Mouse (Mus musculus): Measurements from ENCODE around the gene Spc24.
A peak's percentile ranks its signal among the peaks of the same experiment; 100 is the strongest.
"Not testable (repeated sequence)": the region's sequence is repeated elsewhere in the genome, so short reads cannot be mapped to it uniquely, and the experiment has no call there.

Spc24 gene

DNA sequence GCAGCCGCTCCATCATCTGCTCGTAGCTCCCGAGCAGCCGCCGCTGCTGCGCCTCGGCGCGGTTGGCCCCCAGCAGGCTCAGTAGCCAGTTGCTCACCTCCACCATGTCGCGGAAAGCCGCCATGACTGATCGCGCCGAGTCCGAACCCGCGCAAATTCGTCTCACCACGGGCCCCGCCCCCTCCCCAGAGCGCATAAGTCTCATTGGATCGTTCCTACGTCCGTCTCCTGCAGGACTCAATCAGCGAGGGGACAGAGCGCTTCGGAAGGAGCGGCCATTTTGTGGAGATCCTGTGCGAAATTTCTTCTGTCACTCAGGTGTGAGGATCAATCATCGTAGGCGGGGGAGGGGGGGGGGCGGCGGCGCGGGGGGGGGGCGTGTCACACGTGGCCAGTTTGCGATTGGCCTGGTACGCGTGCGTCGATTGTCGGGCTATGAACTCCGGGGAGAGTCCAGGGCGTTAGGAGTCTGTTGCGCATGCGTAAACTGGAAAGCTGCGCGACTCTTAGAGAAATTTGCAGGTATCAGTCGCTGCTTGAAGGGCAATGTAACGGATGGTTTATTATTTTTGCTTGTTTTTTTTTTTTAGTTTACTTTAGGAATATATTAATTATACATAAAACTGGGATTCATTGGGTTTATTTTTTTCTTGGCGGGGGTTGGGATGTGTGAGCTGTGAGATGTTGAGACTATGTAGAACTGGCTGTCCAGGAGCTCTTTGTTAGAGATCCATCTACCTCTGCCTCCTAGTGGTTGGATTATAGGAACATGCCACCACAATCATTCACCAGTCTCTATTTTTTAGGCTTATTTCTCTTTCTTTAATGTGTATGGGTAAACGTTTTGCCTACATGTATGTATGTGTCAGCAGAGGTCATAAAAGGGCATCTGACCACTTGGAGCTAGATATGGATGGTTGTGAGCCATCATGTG lies at the start of gene Spc24:
TSS of gene Spc24 (minus strand) at position 149 of the 934 bp plus-strand sequence.
- DNase-seq (ENCODE audit: low read depth in 2 of 2, low spot score in 2 of 2), result peak; percentile 93 to 95

DNA sequence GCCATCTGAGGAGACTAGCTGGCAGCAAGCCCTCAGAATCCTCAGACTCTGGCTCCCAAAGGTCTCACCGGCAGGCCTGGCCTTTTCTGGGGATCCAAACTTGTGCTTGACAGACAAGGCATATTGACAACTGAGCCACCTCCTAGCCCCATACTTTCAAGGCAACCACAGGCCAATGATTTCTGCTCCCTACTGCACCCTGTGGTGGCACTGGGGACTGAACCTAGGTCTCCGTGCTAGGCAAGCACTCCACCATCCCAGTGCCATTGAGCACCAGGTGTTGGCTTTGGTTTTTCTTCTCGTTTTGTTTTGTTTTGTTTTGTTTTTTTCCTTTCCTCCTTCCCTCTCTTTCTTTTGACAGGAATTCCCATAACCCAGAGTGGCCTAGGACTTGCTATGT lies 48.5 kb upstream of the Spc24 start:
- no peak for DNase-seq (ENCODE audit: low read depth in 2 of 2, low spot score in 2 of 2)

- no peak for DNase-seq (ENCODE audit: low read depth in 2 of 2, low spot score in 2 of 2)
Measured at GRCm38 (mm10) chr9:21806976-21807375, 46.9 kb upstream of the Spc24 start.

GRCm38 (mm10) chr9:21806363-21806762 lies 46.3 kb upstream of the Spc24 start:
- no peak for DNase-seq (ENCODE audit: low read depth in 2 of 2, low spot score in 2 of 2)

DNA sequence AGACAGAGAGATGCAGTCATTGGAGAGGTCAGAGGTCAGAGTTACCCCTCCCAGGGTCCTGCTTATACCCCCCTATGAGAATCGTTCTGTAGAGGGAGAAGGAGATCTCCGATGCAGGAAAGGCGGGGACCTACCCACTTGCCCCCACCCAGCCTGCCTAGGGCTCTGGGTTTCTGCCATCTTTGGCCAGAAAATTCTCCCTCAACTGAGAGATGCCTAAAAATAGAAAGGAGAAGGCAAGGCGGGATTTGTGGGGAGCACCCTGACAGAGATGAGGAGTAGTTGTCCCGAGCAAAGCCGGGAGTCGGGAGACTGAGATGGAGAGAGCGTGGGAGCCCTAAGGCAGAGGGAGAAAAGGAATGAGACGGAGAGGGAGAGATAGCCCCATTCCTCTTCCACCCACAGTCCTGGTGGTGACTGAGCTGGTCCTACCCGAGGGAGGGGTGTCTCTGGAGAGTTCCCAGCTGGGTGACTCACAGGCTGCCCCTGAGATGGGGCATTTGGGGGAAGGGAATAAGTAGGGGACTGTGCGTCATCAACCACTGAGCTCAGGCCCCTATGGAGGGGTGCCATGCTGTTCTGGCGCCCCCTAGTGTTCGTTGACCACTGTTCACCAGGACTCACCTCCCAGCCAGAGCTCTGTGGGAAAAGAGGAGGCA lies 44.0 kb upstream of the Spc24 start:
- peak; percentile 56 to 63 for DNase-seq (ENCODE audit: low read depth in 2 of 2, low spot score in 2 of 2)

DNA sequence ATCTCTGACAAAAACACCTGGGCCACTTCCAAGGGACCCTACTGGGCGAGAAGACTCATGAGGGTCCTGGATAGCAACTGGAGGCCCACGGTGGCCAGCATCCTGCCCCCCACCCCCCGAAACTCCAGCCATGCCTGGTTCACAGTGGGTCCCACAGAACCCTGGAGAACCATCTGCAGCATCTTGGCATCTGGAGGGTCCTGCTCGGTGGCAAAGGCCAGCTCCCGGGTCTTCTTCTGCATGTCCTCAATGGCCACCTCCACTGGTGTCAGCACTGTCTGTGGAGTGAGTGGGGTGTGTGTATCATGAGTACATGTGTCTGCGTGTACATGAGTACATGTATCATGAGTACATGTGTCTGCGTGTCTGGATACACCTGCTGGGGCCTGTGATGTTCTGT lies 41.5 kb upstream of the Spc24 start:
- no peak for DNase-seq (ENCODE audit: low read depth in 2 of 2, low spot score in 2 of 2)

DNA sequence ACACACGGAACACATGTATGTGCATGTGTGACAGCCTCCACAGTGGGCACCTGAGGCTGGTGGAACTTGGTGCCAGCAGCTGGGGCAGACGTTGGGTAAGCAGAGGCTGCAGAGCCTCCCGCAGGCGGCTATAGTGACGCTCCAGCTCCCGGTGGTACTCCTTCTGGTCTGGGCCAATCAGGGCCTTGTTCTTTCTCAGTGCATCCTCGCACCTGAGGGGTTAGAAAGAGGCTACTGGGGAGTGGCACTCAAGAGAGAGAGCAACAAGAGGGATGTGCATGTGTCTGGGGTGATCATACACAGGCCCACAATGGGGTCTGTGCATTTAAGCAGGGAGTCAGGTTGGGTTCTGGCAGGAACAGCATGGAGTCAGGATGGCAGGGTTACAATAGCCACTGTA lies 41.0 kb upstream of the Spc24 start:
- DNase-seq (ENCODE audit: low read depth in 2 of 2, low spot score in 2 of 2), result no peak

- DNase-seq (ENCODE audit: low read depth in 2 of 2, low spot score in 2 of 2), result no peak
Measured at GRCm38 (mm10) chr9:21799010-21799350, 38.9 kb upstream of the Spc24 start.

DNA sequence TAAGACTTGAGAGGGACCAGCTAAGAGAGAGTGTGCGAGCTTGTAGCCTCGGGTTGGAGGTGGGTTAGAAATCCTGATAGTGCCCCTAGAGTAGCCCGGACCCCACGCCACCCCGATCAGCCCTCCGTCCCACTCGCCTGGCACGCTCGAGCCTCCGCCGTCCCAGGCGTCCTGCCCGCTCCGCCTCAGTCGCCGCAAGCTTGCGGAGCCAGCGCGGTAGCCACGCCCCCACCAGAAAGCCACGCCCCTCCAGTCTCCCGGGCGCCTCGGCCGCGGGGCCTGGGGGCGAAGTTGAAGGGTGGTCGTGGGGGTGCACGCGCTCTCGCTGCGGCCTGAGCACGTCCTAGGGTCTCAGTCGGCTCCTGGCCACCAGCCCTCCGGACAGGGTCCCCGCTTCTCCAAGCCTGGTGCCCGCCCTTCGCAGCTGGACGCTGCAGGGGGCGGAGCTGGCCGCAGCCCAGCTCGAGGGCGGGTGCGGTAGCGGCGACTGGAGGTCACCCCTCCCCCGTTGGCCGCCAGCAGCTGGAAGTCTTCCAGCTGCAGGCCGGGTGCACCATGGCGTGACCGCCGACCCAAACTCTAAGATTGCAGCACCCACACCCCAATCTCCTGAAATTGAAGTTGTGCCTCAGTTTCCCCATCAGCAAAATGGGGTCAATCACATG lies 38.4 kb upstream of the Spc24 start, which contains the start of gene Kank2:
TSS of gene Kank2 (minus strand) at position 400 of the 665 bp plus-strand sequence.
- peak; percentile 26 to 51 for DNase-seq (ENCODE audit: low read depth in 2 of 2, low spot score in 2 of 2)

DNA sequence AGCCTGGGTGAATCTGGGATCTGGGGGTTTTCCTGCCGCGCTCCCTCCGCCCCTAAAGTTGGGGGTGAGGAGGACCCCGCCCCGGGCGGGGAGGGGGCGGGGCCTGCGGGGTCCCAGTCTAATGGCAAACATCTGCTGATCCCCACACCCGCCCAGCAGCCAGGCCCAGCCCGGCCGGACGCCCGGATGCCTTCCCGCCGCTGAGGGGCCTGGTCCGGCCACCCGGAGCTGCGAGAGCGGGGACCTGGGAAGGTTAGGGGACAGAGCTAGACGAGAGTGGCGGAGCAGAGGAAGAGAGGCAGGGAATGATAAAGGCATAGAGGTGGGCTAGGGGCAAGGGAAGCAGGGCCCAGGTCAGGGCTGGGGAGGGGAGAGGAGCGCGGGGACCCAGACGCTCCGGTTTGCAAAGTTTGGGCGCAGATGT lies 37.8 kb upstream of the Spc24 start:
- no peak for DNase-seq (ENCODE audit: low read depth in 2 of 2, low spot score in 2 of 2)

DNA sequence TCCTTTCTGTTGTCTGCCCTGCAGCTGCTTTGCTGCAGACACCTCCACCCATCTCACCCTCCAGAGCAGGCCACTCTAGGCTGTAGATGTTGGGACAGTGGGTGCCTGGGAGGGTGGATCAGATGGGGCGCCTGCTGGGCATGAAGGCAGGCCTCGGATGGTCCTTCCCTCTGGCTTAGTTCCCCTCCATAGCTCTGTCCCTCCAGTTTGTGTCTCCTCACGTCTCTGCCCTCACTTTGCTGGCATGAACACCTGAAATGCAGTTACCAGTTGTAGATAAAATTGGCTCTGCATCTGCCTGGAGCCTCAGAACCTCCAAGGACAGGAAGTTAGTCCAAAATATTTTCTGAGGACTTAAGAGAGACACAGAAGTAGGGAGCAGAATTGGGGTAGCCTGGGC lies 36.8 kb upstream of the Spc24 start:
- DNase-seq (ENCODE audit: low read depth in 2 of 2, low spot score in 2 of 2), result no peak

DNA sequence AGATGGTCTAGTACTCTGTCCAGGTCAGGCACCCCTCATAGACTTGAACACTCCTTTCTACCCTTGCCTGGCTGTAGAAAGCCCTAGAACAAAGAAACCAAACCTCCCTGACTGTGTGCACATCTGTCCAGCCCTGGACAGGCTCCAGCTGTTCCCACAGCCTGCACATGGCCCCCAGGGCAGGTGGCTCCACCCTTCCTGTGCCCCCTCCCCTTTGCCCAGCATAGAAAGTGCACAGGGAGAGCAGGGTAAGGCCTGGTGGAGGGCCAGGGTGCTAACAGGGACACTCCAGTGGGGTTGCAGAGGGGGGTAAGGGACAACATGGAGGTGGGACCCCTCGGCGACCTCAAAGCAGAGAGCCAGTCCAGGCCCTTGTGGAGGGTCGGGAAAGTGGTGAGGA lies 36.2 kb upstream of the Spc24 start:
- DNase-seq (ENCODE audit: low read depth in 2 of 2, low spot score in 2 of 2), result no peak

- DNase-seq (ENCODE audit: low read depth in 2 of 2, low spot score in 2 of 2), result no peak
Measured at GRCm38 (mm10) chr9:21795579-21795978, 35.5 kb upstream of the Spc24 start.

DNA sequence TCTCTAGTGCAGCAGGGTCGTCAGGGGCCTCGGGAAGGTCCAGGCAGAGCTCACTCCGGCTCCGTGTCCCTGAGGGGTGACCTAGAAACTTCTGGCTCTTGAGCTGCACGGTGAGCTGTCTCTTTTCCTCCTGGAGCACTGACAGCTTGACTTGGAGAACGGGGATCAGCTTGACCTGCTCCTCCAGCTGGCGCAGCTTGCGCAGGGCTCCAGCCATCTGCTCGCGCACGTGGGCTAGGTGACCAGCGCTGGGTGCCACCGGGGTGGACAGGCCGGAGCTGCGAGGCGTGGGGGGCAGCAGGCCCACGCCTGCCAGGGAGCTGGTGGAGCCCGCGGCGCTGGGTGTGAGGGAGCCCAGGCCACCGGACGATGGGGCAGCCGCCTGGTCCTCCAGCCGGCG lies 34.8 kb upstream of the Spc24 start:
- DNase-seq (ENCODE audit: low read depth in 2 of 2, low spot score in 2 of 2), result no peak

DNA sequence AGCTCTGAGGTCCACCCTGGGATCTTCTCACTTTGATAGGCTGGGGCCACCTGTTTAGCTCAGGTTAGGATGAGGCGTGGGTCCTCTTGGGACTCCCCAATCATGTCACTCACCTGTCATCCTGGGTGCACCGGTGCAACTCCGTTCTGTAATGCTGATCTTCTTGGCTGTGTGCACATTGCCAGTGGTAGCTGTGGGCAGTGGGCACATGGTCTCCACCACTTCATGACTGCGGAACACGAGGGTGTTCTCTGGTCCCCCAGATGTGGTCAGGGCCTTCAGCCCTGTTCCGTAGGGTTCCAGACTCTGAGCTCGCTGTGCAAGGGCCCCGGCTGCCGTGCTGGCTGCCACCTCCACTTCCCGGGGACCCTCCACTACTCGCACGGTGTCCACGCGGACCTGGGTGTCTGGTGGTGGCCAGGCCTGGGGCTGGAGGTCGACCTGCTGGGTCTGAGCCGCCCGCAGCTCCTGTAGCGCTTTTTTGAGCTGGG lies 34.3 kb upstream of the Spc24 start:
- no peak for DNase-seq (ENCODE audit: low read depth in 2 of 2, low spot score in 2 of 2)

DNA sequence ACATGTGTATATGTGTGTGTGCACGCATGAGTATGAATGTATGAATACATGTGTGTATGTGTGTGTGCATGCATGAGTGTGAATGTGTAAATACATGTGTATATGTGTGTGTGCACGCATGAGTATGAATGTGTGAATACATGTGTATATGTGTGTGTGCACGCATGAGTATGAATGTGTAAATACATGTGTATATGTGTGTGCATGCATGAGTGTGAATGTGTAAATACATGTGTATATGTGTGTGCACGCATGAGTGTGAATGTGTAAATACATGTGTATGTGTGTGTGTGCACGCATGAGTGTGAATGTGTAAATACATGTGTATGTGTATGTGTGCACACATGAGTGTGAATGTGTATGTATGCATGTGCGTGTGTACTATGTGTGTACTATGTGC lies 33.4 kb upstream of the Spc24 start:
- not testable (repeated sequence) for DNase-seq (ENCODE audit: low read depth in 2 of 2, low spot score in 2 of 2)

GRCm38 (mm10) chr9:21792644-21793043 lies 32.5 kb upstream of the Spc24 start:
- no peak for DNase-seq (ENCODE audit: low read depth in 2 of 2, low spot score in 2 of 2)

DNA sequence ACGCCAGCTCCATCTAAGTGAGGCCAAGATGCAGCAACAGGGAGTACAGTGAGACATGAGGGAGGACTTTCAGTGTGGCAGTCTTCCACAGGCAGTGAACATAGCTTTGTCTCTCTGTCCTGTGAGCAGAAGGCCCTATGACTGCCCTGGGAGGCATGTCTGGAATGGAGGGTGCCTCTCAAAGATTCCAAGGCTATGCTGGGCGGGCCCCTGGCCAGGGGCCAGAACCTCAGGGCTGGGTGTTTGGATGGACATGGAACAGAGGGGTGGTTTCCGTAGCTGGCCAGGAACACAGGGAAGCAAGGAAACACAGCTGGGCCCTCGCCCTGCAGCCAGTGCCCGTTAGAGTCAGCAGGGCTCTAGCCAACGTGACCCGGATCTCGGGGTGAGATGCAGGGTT lies 31.8 kb upstream of the Spc24 start:
- DNase-seq (ENCODE audit: low read depth in 2 of 2, low spot score in 2 of 2), result no peak

DNA sequence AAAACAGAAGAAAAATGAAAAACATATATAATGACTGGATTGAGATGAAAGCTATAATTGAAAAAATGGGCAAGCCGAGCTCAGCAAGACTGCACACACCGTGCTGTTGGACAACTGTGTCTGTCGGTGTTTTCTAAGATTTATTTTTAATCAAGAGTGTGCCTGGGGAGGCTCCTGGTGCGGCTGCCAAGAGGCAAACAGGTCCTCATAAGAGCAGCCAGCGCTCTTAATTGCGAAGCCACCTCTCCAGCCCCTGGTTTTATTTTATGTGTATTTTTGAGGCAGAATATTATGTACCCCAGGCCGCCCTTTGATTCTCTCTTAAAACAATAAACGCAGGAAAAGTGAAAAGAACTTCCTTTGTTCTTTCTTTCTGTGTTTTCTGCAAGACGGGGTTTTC lies 28.1 kb upstream of the Spc24 start:
- no peak for DNase-seq (ENCODE audit: low read depth in 2 of 2, low spot score in 2 of 2)

DNA sequence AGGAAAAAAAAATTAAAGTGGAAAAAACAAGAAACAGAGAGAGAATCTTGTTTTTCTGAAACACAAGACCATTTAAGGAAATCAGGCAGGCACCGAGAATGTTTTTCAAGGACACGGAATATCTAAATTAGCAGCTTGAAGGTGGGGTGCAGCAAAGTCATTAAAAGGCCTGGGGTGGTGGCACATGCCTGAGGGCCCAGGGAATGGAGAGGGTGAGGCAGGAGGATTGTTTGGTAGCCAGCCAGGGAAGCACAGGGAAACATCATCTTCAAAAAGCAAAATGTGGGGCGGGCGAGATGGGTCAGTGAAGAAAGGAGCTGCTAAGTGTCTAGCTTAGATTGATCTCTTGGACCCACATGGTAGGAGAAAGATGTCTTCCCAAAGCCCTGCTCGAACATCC lies 27.6 kb upstream of the Spc24 start:
- DNase-seq (ENCODE audit: low read depth in 2 of 2, low spot score in 2 of 2), result no peak

- DNase-seq (ENCODE audit: low read depth in 2 of 2, low spot score in 2 of 2), result peak; percentile 35 to 52
Measured at GRCm38 (mm10) chr9:21786906-21787305, 26.8 kb upstream of the Spc24 start.

DNA sequence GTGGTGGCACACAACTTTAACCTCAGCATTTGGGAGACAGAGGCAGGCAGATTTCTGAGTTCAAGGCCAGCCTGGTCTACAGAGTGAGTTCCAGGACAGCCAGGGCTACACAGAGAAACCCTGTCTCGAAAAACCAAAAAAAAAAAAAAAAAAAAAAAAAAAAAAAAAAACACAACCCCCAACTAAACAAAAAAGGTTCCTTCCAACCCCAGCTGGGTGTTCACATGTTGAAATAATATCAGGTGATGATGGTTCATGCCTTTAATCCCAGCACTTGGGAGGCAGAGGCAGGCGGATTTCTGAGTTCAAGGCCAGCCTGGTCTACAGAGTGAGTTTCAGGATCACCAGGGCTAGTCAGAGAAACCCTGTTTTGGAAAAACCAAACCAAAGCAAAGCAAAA lies 26.2 kb upstream of the Spc24 start:
- not testable (repeated sequence) for DNase-seq (ENCODE audit: low read depth in 2 of 2, low spot score in 2 of 2)
